Mouse (Mus musculus): ENCODE measurements around the gene Ap2a2. TPM values are rescaled to one million over a fixed set of nuclear protein-coding genes. Genes with fewer than 3 reads are reported as not detected.

Ap2a2 gene
- total RNA-seq (2021), result 100 to 1,000 TPM; 198 to 218 TPM
- long read RNA-seq, experiment 1, full-length matches to known transcripts, result 147 of 274 reads
- long read RNA-seq, experiment 1, partial matches to known transcripts, result 26 of 274 reads
- long read RNA-seq, experiment 1, other reads (novel, unspliced or antisense), result 101 of 274 reads
- long read RNA-seq, experiment 2, full-length matches to known transcripts, result 90 of 178 reads
- long read RNA-seq, experiment 2, partial matches to known transcripts, result 37 of 178 reads
- long read RNA-seq, experiment 2, other reads (novel, unspliced or antisense), result 51 of 178 reads

- peak; percentile 83 to 91 for DNase-seq (ENCODE audit: low spot score in 2 of 2)
Measured at GRCm38 (mm10) chr7:141561682-141562391, at the start of gene Ap2a2. Gene Ap2a2, plus strand, starts transcription at chr7:141562173.

- no peak for DNase-seq (ENCODE audit: low spot score in 2 of 2)
Measured at GRCm38 (mm10) chr7:141517638-141518037, 44.3 kb upstream of the Ap2a2 start.

GRCm38 (mm10) chr7:141518296-141518695 is 43.7 kb upstream of the Ap2a2 start:
- no peak for DNase-seq (ENCODE audit: low spot score in 2 of 2)

- DNase-seq (ENCODE audit: low spot score in 2 of 2), result no peak
Measured at GRCm38 (mm10) chr7:141518926-141519325, 43.0 kb upstream of the Ap2a2 start.

- no peak for DNase-seq (ENCODE audit: low spot score in 2 of 2)
Measured at GRCm38 (mm10) chr7:141519795-141520194, 42.2 kb upstream of the Ap2a2 start.

- DNase-seq (ENCODE audit: low spot score in 2 of 2), result no peak
Measured at GRCm38 (mm10) chr7:141523007-141523406, 39.0 kb upstream of the Ap2a2 start.

GRCm38 (mm10) chr7:141524271-141524670 is 37.7 kb upstream of the Ap2a2 start:
- no peak for DNase-seq (ENCODE audit: low spot score in 2 of 2)

GRCm38 (mm10) chr7:141524760-141525579 is 37.0 kb upstream of the Ap2a2 start:
- peak; percentile 73 to 79 for DNase-seq (ENCODE audit: low spot score in 2 of 2)

- no peak for DNase-seq (ENCODE audit: low spot score in 2 of 2)
Measured at GRCm38 (mm10) chr7:141525580-141525925, 36.4 kb upstream of the Ap2a2 start.

- DNase-seq (ENCODE audit: low spot score in 2 of 2), result no peak
Measured at GRCm38 (mm10) chr7:141535570-141535969, 26.4 kb upstream of the Ap2a2 start.

GRCm38 (mm10) chr7:141538852-141539555 is 23.0 kb upstream of the Ap2a2 start:
- peak in 1 of 2 experiments; percentile 7 for DNase-seq (ENCODE audit: low spot score in 2 of 2)

- DNase-seq (ENCODE audit: low spot score in 2 of 2), result peak; percentile 98
Measured at GRCm38 (mm10) chr7:141539556-141540311, 22.2 kb upstream of the Ap2a2 start, which contains the start of gene Chid1. Gene Chid1, minus strand, starts transcription at chr7:141539857.

GRCm38 (mm10) chr7:141540312-141541081 is 21.5 kb upstream of the Ap2a2 start:
- peak; percentile 73 to 80 for DNase-seq (ENCODE audit: low spot score in 2 of 2)

GRCm38 (mm10) chr7:141541681-141542080 is 20.3 kb upstream of the Ap2a2 start:
- no peak for DNase-seq (ENCODE audit: low spot score in 2 of 2)

- DNase-seq (ENCODE audit: low spot score in 2 of 2), result no peak
Measured at GRCm38 (mm10) chr7:141542588-141542987, 19.4 kb upstream of the Ap2a2 start.

- DNase-seq (ENCODE audit: low spot score in 2 of 2), result peak; percentile 22 to 36
Measured at GRCm38 (mm10) chr7:141544654-141545053, 17.3 kb upstream of the Ap2a2 start.

- no peak for DNase-seq (ENCODE audit: low spot score in 2 of 2)
Measured at GRCm38 (mm10) chr7:141549432-141550061, 12.4 kb upstream of the Ap2a2 start.

GRCm38 (mm10) chr7:141550464-141550863 is 11.5 kb upstream of the Ap2a2 start:
- DNase-seq (ENCODE audit: low spot score in 2 of 2), result no peak

- DNase-seq (ENCODE audit: low spot score in 2 of 2), result no peak
Measured at GRCm38 (mm10) chr7:141558329-141558776, 3.6 kb upstream of the Ap2a2 start.
